Mouse (Mus musculus) CD4-positive, CD25-positive, alpha-beta regulatory T cell, adult 2 months (primary cell): ENCODE measurements around the gene Cyfip1.

Experiments used
- DNase-seq: peaks from one replicate; pipeline ENCODE4 v3.0.0-alpha.2; 2012; ENCODE audit warnings: low read depth, low spot score

Gene Cyfip1

GRCm38 (mm10) chr7:55956054-55956453 lies 114.5 kb downstream of the Cyfip1 start:
- DNase-seq = no peak

- peak; percentile 18 for DNase-seq
These were observed 115.6 kb downstream of the Cyfip1 start for GRCm38 (mm10) chr7:55957178-55957577.

- DNase-seq = no peak
These were observed 116.4 kb downstream of the Cyfip1 start for GRCm38 (mm10) chr7:55957916-55958315.

GRCm38 (mm10) chr7:55959801-55960200 lies 118.3 kb downstream of the Cyfip1 start:
- peak; percentile 11 for DNase-seq

- peak; percentile 26 for DNase-seq
These were observed 119.0 kb downstream of the Cyfip1 start for GRCm38 (mm10) chr7:55960506-55960905.

- DNase-seq = peak; percentile 95
These were observed 120.7 kb downstream of the Cyfip1 start, which contains the start of gene Nipa2 for GRCm38 (mm10) chr7:55962004-55962908. Gene Nipa2, minus strand, starts transcription at chr7:55962476.

GRCm38 (mm10) chr7:55966866-55967460 lies 125.4 kb downstream of the Cyfip1 start:
- DNase-seq = no peak

GRCm38 (mm10) chr7:55968258-55968901 lies 126.8 kb downstream of the Cyfip1 start:
- peak; percentile 81 for DNase-seq

- DNase-seq = no peak
These were observed 127.9 kb downstream of the Cyfip1 start for GRCm38 (mm10) chr7:55969415-55969814.

GRCm38 (mm10) chr7:55974429-55974828 lies 132.9 kb downstream of the Cyfip1 start:
- DNase-seq = peak; percentile 42

GRCm38 (mm10) chr7:55981511-55981910 lies 140.0 kb downstream of the Cyfip1 start:
- no peak for DNase-seq
